Mouse (Mus musculus): Measurements from ENCODE around the gene Abcf3.

The Abcf3 gene

DNA sequence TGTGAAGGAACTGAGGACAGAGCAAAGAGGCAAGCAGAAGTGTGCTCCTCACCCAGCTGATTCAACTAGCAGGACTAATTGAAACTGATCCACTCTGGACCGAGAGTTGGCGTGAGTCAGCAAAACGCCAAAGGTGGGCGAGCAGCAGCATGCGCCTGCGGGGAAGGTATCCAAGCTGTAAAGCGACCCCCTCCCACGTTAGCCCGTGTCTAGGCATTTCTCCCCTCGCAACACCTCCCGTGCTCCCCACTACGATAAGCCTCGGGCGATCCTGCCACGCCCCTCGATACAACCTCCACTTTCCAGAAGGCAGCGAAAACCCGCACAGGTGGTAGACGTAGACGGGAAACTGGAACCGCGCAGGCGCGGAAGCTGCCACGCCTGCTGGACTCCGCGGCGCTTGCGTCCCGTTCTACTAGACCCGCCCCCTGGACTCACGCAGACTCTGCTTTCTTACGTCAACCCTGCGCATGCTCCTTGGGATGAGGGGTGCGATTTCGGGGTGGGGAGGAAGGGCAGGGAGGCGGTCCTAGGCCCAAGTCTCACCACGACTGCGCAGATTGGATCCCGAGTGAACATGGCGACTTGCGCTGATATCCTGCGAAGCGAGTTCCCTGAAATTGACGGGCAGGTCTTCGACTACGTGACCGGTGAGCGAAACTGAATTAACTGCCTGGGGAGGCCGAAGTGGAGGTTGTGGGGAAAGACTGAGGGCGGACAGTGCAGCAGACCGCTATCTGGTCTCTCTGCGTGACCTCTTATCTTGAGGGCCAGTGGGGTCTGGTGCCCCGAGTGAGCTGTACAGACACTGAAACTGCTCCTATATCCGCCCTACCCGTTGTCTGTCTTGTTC is at the start of gene Abcf3:
Abcf3 (plus strand) TSS at position 482 of the 853 bp plus-strand sequence.
- DNase-seq, result peak; percentile 95

DNA sequence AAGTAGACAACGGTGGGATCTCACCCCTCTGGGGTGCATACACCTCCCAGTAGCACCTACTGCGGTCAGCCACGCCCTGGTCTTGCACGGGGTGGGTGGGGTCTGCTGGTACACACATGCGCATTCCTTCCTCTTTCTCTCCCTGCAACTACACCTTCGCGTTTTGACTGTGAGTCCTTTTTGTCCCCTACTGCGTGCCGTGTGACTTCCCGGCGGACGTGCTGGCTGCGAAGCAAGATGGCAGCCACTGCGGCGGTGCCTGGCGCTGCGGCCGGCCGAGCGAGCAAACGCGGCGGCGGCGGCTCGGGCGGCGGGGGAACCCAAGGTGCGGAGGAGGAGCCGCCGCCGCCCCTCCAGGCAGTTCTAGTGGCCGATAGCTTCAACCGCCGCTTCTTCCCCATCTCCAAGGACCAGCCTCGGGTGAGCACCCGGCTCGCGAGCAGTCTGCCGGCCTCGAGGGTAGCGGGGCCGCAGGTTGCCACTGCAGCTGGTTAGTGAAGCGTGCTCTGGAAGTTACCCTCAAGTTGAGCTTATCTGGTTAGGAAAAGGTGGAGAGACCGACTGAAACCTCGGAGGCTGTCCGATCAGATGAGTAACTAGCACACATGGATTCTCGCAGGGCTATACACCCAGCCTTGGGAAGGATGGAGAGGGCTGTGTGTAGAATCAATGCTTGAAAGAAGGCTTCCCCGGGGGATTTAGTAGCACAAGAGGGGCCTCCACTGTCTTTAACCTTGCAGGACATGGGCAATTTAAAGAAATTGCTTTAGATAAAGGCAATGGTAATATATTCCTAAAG is 49.5 kb upstream of the Abcf3 start, which contains the start of gene Eif2b5:
Eif2b5 (plus strand) TSS at position 141 of the 799 bp plus-strand sequence.
- peak; percentile 78 for DNase-seq

- no peak for DNase-seq
These were observed 42.4 kb upstream of the Abcf3 start for GRCm38 (mm10) chr16:20506000-20506399.

DNA sequence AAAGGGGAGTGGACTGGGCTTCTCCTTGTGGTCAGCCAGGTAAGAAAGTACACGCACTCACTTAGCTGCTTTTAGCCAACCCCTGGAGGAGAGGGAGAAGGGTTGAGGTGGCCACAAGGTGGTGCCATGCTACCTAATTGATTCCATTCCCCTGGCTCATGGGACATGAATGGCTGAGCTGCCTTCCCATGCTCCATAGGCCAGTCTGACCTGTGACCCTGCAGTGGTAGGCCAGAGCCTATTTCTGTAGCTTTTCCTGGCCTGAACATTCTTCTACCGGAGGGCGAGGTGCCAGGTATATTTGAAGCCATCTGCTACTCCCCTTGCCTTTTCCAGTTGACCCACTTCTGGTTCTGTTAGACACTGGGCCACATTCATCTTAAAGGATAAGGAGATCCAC is 39.0 kb upstream of the Abcf3 start:
- no peak for DNase-seq

GRCm38 (mm10) chr16:20511277-20511847 is 37.0 kb upstream of the Abcf3 start:
- no peak for DNase-seq

DNA sequence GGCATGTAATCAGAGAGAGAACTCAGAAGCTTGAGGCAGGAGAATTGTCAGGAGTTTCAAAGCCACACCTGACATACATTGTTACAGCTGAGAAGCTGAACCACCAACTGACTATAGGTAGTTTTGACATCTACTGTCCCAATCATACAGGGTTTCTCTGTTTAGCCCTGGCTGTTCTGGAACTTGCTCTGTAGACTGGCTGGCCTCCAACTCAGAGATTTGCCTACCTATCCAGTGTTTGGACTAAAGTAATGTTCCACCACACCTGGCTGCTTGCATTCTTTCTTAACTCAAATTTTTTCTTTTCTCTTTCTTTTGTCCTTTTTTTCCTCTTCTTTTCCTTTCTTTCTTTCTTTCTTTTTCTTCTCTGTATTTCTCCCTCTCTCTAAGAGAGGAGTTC is 32.3 kb upstream of the Abcf3 start:
- DNase-seq, result no peak

- peak; percentile 83 for DNase-seq
These were observed 31.6 kb upstream of the Abcf3 start, which contains the start of gene Dvl3 for GRCm38 (mm10) chr16:20516726-20517201. Gene Dvl3, plus strand, starts transcription at chr16:20516982.

DNA sequence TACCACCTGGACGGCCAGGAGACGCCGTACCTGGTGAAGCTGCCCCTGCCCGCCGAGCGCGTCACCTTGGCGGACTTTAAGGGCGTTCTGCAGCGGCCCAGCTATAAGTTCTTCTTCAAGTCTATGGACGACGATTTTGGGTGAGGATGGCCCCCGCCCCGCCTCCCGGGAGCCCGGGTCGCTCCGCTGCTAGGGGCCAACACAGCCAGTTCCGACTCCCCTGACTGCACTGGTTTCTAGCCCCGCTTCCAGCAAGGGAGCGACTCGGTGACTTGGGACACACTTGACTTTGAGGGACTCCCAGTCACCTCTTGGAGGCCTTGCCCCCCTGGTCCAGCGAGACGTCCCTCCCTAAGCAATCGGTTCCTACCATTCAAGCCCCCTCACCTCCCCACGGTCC is 31.2 kb upstream of the Abcf3 start:
- peak; percentile 39 for DNase-seq

DNA sequence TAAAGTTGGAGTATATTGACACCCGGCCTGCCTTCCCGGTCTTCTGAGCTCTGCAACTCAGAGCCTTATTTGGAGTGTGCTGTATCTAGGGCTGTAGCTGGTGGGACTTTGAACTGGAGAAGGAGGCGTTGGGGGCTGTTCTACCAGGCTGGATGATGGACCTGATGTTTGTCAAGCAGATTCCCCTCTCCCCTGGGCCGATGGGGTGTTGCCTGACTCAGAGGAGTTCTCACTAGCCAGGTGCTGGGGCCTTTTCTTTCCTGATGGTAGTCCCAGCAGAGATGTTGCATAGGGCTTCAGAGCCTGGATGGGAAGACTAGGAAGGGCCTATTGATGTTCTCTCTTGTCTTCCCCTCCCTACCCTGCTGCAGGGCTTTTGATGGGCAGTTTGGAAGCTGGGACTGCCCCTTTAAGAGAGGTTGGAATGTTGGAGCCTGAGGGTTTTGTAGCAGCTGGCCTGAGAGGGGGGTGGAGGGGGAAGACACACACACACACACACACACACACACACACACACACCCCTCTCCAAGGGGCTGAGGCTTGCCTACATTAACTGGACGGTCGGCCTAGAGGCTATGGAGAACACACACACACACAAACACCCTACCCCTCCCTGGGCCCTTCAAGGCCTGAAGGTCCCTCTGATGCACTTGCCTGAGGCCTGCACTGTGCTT is 30.5 kb upstream of the Abcf3 start:
- no peak for DNase-seq

- no peak for DNase-seq
These were observed 24.5 kb upstream of the Abcf3 start for GRCm38 (mm10) chr16:20523886-20524285.

GRCm38 (mm10) chr16:20528779-20529178 is 19.6 kb upstream of the Abcf3 start:
- DNase-seq, result no peak

- no peak for DNase-seq
These were observed 19.0 kb upstream of the Abcf3 start for GRCm38 (mm10) chr16:20529375-20529774.

- no peak for DNase-seq
These were observed 17.4 kb upstream of the Abcf3 start for GRCm38 (mm10) chr16:20530941-20531340.

GRCm38 (mm10) chr16:20534617-20535295 is 13.6 kb upstream of the Abcf3 start:
- DNase-seq, result no peak

GRCm38 (mm10) chr16:20535296-20536080 is 12.9 kb upstream of the Abcf3 start, which contains the start of gene Ap2m1:
Gene Ap2m1, plus strand, starts transcription at chr16:20535478.
- peak; percentile 95 for DNase-seq

GRCm38 (mm10) chr16:20536081-20536665 is 12.2 kb upstream of the Abcf3 start:
- no peak for DNase-seq

GRCm38 (mm10) chr16:20537071-20537471 is 11.3 kb upstream of the Abcf3 start:
- DNase-seq, result no peak

- DNase-seq, result no peak
These were observed 10.6 kb upstream of the Abcf3 start for GRCm38 (mm10) chr16:20537601-20538320.

GRCm38 (mm10) chr16:20539649-20540048 is 8.7 kb upstream of the Abcf3 start:
- DNase-seq, result no peak

DNA sequence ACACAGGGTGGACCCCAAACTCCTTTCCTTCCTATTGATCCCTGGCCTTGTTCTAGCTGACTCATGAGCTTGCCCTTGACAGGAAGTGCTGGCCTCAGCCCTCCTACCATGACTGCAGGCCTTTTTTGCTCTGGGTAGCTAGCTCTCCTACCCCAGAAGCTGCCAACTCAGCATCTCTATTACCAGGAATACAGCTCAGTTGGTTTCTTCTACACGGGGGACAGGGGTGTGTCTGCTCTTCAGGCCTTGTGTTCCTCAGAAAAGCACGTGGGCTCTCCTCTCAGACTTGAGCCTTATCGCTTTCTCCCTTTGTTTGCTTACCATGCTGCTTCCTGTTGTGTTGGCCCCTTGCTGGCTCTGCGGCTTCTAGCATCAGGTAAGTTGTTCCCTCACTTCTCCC is 7.9 kb upstream of the Abcf3 start:
- DNase-seq, result no peak
